In the genomic region with DNA sequence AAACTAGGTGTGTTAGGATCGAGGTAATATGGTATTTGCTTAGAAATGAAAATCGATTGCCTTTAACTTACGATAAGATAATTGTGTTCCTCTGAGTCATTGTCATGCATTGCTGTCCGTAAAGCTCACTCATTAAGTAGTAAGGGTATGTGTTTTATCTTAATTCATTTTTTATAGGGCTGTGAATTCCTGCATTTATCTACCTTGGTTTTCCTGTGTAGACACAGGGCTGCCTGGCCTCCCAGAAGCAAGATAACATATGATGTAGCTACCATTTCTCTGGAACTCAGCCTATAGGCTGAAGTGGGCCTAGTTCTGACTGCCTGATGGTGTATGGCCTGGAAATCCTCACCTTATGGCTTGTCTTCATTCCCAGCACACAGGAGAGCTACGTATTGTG, we compare ENCODE assay signal across 26 mouse cellular contexts.
DNase-seq lines count a peak whose midpoint lies in the region; ATAC-seq and TF ChIP-seq lines count a peak whose summit lies in the region.
"Had no signal": no experiment of that assay in that cellular context is flagged by ENCODE, and none has a peak within 500 bp of the region (broad histone marks: within the 10 kb centered on the region; RNA-seq: fewer than 3 reads in every experiment).

No protein-coding gene starts in this region.

- TF ChIP-seq POLR2A in small intestine, adult 2 months (IDR thresholded peaks at IDR 0.05; ENCODE audit: low read depth, low read length): no peak

- no peaks in the 10 kb centered on the region for H3K27me3 ChIP-seq in stomach, embryonic 15.5 days (replicated peaks)
- H3K27me3 ChIP-seq in stomach, postnatal 0 days (ENCODE audit: control insufficient read depth, insufficient read depth, low read length): no peaks in the 10 kb centered on the region
- peaks cover 8% of the 10 kb centered on the region for H3K27me3 ChIP-seq in intestine, embryonic 16.5 days (replicated peaks; ENCODE audit: control insufficient read depth, insufficient read depth, low read length)
- no peaks in the 10 kb centered on the region for H3K27me3 ChIP-seq in small intestine, adult 2 months (ENCODE audit: control insufficient read depth, insufficient read depth, low read length)
- H3K27me3 ChIP-seq: CH12.LX; embryonic facial prominence, embryonic 13.5 days; embryonic facial prominence, embryonic 15.5 days; forebrain, embryonic 13.5 days; Patski had no signal

- no peak overlapping the region for H3K4me2 ChIP-seq in stomach, embryonic 15.5 days
- H3K4me2 ChIP-seq in stomach, postnatal 0 days (replicated peaks; ENCODE audit: low read depth): no peak overlapping the region
- no peak overlapping the region for H3K4me2 ChIP-seq in intestine, embryonic 16.5 days (ENCODE audit: low read depth, low read length)
- H3K4me2 ChIP-seq: embryonic facial prominence, embryonic 13.5 days; embryonic facial prominence, embryonic 15.5 days; forebrain, embryonic 13.5 days had no signal

- H3K4me1 ChIP-seq in stomach, embryonic 15.5 days: 0 out of 2 replicates have a peak, but pooled peaks cover 3% of the 10 kb centered on the region
- no peaks in the 10 kb centered on the region for H3K4me1 ChIP-seq in stomach, postnatal 0 days (replicated peaks; ENCODE audit: control insufficient read depth, insufficient read depth)
- peaks cover 6% of the 10 kb centered on the region; the same call in 1 of the 2 replicates for H3K4me1 ChIP-seq in intestine, embryonic 16.5 days (ENCODE audit: control insufficient read depth, insufficient read depth, low read length)
- peaks cover 44% of the 10 kb centered on the region; the same call in 1 of the 2 replicates for H3K4me1 ChIP-seq in small intestine, adult 2 months (ENCODE audit: control insufficient read depth, insufficient read depth, insufficient read length, low read length)
- H3K4me1 ChIP-seq: embryonic facial prominence, embryonic 13.5 days; embryonic facial prominence, embryonic 15.5 days had no signal

- TF ChIP-seq EP300 in stomach, postnatal 0 days (optimal IDR thresholded peaks at IDR 0.05): no peak

- no peak for TF ChIP-seq CTCF in stomach, postnatal 0 days (IDR thresholded peaks at IDR 0.05; ENCODE audit: low read depth)
- no peak for TF ChIP-seq CTCF in small intestine, adult 2 months (IDR thresholded peaks at IDR 0.05; ENCODE audit: extremely low read depth, insufficient read length, insufficient replicate concordance, low read depth, low read length)

- H3K27ac ChIP-seq in stomach, embryonic 15.5 days: no peak overlapping the region
- no peak overlapping the region; the same call in 1 of the 2 replicates for H3K27ac ChIP-seq in stomach, postnatal 0 days (replicated peaks)
- no peak overlapping the region for H3K27ac ChIP-seq in intestine, embryonic 16.5 days (ENCODE audit: low read length)
- H3K27ac ChIP-seq in small intestine, adult 2 months (ENCODE audit: insufficient read depth, low read depth, low read length): peak overlapping the region; percentile 80
- H3K27ac ChIP-seq: embryonic facial prominence, embryonic 13.5 days; embryonic facial prominence, embryonic 15.5 days; forebrain, embryonic 13.5 days had no signal

- no peak overlapping the region for H3K4me3 ChIP-seq in stomach, embryonic 15.5 days (replicated peaks)
- H3K4me3 ChIP-seq in stomach, postnatal 0 days (ENCODE audit: low read depth, low read length): no peak overlapping the region
- H3K4me3 ChIP-seq in intestine, embryonic 16.5 days (ENCODE audit: low read length): no peak overlapping the region
- H3K4me3 ChIP-seq in small intestine, adult 2 months (ENCODE audit: low read depth, low read length): no peak overlapping the region
- H3K4me3 ChIP-seq: embryonic facial prominence, embryonic 13.5 days; embryonic facial prominence, embryonic 15.5 days; forebrain, embryonic 13.5 days had no signal

- no peaks in the 10 kb centered on the region for H3K36me3 ChIP-seq in stomach, embryonic 15.5 days
- no peaks in the 10 kb centered on the region for H3K36me3 ChIP-seq in stomach, postnatal 0 days (ENCODE audit: control insufficient read depth, insufficient read depth, low read length)
- no peaks in the 10 kb centered on the region for H3K36me3 ChIP-seq in intestine, embryonic 16.5 days (ENCODE audit: control insufficient read depth, insufficient read depth, low read length)
- H3K36me3 ChIP-seq in small intestine, adult 2 months (ENCODE audit: control insufficient read depth, insufficient read depth, low read length): no peaks in the 10 kb centered on the region
- H3K36me3 ChIP-seq: embryonic facial prominence, embryonic 13.5 days; embryonic facial prominence, embryonic 15.5 days; G1E had no signal

- peak; percentile 15; the same call in 1 of the 2 replicates for ATAC-seq in stomach, embryonic 15.5 days (ENCODE audit: insufficient read depth, low FRiP score, low read depth)
- no peak for ATAC-seq in stomach, postnatal 0 days (ENCODE audit: low FRiP score, low TSS enrichment)
- peak; percentile 67 for ATAC-seq in intestine, embryonic 16.5 days
- no peak for ATAC-seq in megakaryocyte-erythroid progenitor cell, adult 5-6 weeks (replicated peaks; ENCODE audit: low FRiP score, low TSS enrichment, poor library complexity, severe bottlenecking)
- no peak for ATAC-seq in erythroblast, adult 5-6 weeks (replicated peaks; ENCODE audit: low FRiP score, poor library complexity, severe bottlenecking)
- ATAC-seq: activated CD4-positive, CD25-positive, alpha-beta regulatory T cell, adult 4 months; CD4-positive, CD25-positive, alpha-beta regulatory T cell, adult 4 months; forebrain, embryonic 13.5 days; forebrain, embryonic 16.5 days; Patski had no signal

- no peak for DNase-seq in stomach, postnatal 0 days (ENCODE audit: low spot score)
- DNase-seq in spleen, postnatal 36 days (ENCODE audit: low spot score in 2 of 2): no peak
- DNase-seq: adrenal gland, adult 8-10 months; adrenal gland, postnatal 14 days; B cell, adult 2 months; cerebellum, adult 11 months; cerebellum, adult 18-20 months; cerebellum, adult 8-10 months; cerebellum, adult 9-11 months; cerebellum, postnatal 14 days; cerebellum, postnatal 36 days; embryo, embryonic 11 days had no signal

- no peak overlapping the region for H3K9ac ChIP-seq in stomach, embryonic 15.5 days
- no peak overlapping the region for H3K9ac ChIP-seq in stomach, postnatal 0 days (ENCODE audit: low read length)
- no peak overlapping the region for H3K9ac ChIP-seq in intestine, embryonic 16.5 days (ENCODE audit: low read depth, low read length)
- H3K9ac ChIP-seq: embryonic facial prominence, embryonic 13.5 days; embryonic facial prominence, embryonic 15.5 days; forebrain, embryonic 13.5 days had no signal

- no peaks in the 10 kb centered on the region for H3K9me3 ChIP-seq in stomach, embryonic 15.5 days
- H3K9me3 ChIP-seq in stomach, postnatal 0 days (ENCODE audit: control insufficient read depth, low read length): no peaks in the 10 kb centered on the region
- H3K9me3 ChIP-seq in intestine, embryonic 16.5 days (ENCODE audit: control insufficient read depth, low read length): no peaks in the 10 kb centered on the region
- H3K9me3 ChIP-seq: embryonic facial prominence, embryonic 13.5 days; embryonic facial prominence, embryonic 15.5 days; forebrain, embryonic 13.5 days had no signal

- whole genome bisulfite sequencing in stomach, embryonic 15.5 days: 76% methylated on average over 5 of the region's 5 CpGs
- WGBS in stomach, postnatal 0 days: 76% methylated on average over 5 of the region's 5 CpGs
- 58% methylated on average over 5 of the region's 5 CpGs for WGBS in intestine, embryonic 16.5 days
- WGBS in small intestine, adult 2 months: 32% methylated on average over 5 of the region's 5 CpGs

Comparison
In these comparisons a context has a peak if more than half of its experiments do, and no peak if none do; other contexts are left out.
1. ATAC-seq: peak in stomach, embryonic 15.5 days (single experiment) and intestine, embryonic 16.5 days (single experiment); none in stomach, postnatal 0 days (single experiment), megakaryocyte-erythroid progenitor cell, adult 5-6 weeks (single experiment) and erythroblast, adult 5-6 weeks (single experiment).